Mouse (Mus musculus): ENCODE data around the gene Btn2a2.
"Not testable (repeated sequence)": the region's sequence is repeated elsewhere in the genome, so short reads cannot be mapped to it uniquely, and the experiment has no call there.

GRCm38 (mm10) chr13:23533560-23534367, 45.1 kb upstream of the Btn2a2 start, which contains the start of gene Hist1h2af:
- TF ChIP-seq CTCF (conservative IDR thresholded peaks at IDR 0.05; ENCODE audit: insufficient read depth, insufficient read length, low read depth, low read length); POLR2A (IDR thresholded peaks at IDR 0.05; ENCODE audit: low read depth, low read length): not testable (repeated sequence)
